12 mouse cellular contexts compared by ENCODE assay signal in the genomic region with DNA sequence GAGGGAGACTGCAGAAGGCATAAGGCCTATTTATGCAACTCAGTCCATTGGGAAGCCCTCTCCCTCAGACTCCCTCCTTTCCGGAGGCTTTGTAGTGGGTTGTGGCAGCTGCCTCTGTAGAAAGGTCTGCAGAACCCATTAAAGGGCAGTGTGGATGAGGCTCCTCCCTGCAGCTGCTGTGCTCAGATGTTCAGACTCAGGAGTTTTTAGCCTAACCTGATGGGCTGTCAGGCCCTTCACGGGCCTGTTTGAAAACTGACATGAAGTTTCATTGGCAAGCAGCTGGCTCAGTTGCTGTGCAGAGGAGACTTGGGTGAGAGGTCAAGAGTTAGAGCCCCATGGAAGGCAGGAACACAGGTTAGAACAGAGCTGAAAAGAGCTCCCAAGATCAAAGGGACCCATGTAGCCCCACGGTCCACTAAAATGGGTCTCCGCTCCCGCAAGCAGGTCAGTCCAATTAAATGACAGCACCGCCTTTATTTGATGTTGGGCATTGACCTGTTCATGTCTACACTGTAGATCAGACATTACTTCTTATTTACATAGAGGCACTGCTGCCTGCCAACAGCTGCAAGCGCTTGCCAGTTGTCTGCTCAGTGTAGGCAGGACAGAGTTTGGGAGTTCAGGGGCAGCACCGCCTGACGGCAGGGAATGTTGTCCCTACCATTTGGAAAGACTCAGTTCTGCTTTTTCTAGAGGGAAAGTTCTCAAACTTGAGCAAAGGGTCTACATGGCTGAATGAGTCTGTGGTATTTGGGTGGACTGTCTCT. TPM values are rescaled to one million over a fixed set of nuclear protein-coding genes. Genes with fewer than 3 reads are reported as not detected.
DNase-seq lines count a peak whose midpoint lies in the region; ATAC-seq lines count a peak whose summit lies in the region.
"Had no signal": no experiment of that assay in that cellular context is flagged by ENCODE, and none has a peak within 500 bp of the region (broad histone marks: within the 10 kb centered on the region; RNA-seq: fewer than 3 reads in every experiment).

No protein-coding gene starts in this region.

- intact Hi-C loops in heart, postnatal 36 days (cut with DNase I) = no loop called here

- peaks cover 10% of the 10 kb centered on the region for H3K4me1 ChIP-seq in heart, embryonic 13.5 days
- H3K4me1 ChIP-seq in neural tube, embryonic 15.5 days = no peaks in the 10 kb centered on the region
- peaks cover 7% of the 10 kb centered on the region; the same call in 1 of the 2 replicates for H3K4me1 ChIP-seq in limb, embryonic 15.5 days
- H3K4me1 ChIP-seq in forebrain, embryonic 11.5 days (replicated peaks; ENCODE audit: control insufficient read depth, insufficient read depth, low read length) = no peaks in the 10 kb centered on the region

- no peaks in the 10 kb centered on the region for H3K27me3 ChIP-seq in heart, embryonic 13.5 days (replicated peaks)
- H3K27me3 ChIP-seq in neural tube, embryonic 15.5 days (replicated peaks) = no peaks in the 10 kb centered on the region
- H3K27me3 ChIP-seq in limb, embryonic 15.5 days = no peaks in the 10 kb centered on the region
- H3K27me3 ChIP-seq in forebrain, embryonic 11.5 days (ENCODE audit: control insufficient read depth, insufficient read depth, low read length) = no peaks in the 10 kb centered on the region
- H3K27me3 ChIP-seq: stomach, embryonic 15.5 days had no signal

- H3K9ac ChIP-seq in heart, embryonic 13.5 days = no peak overlapping the region
- no peak overlapping the region for H3K9ac ChIP-seq in neural tube, embryonic 15.5 days (replicated peaks)
- H3K9ac ChIP-seq in limb, embryonic 15.5 days = no peak overlapping the region
- no peak overlapping the region for H3K9ac ChIP-seq in forebrain, embryonic 11.5 days (ENCODE audit: low read length)
- H3K9ac ChIP-seq: forebrain, postnatal 0 days; hindbrain, embryonic 14.5 days; stomach, embryonic 15.5 days had no signal

- 80% methylated on average over 9 of the region's 9 CpGs for WGBS in heart, embryonic 13.5 days
- 80% methylated on average over 9 of the region's 9 CpGs for WGBS in neural tube, embryonic 15.5 days
- WGBS in limb, embryonic 15.5 days = 57% methylated on average over 9 of the region's 9 CpGs
- WGBS in forebrain, embryonic 11.5 days = 90% methylated on average over 9 of the region's 9 CpGs

- no peak overlapping the region for H3K4me3 ChIP-seq in heart, embryonic 13.5 days
- no peak overlapping the region for H3K4me3 ChIP-seq in neural tube, embryonic 15.5 days (replicated peaks)
- no peak overlapping the region for H3K4me3 ChIP-seq in limb, embryonic 15.5 days
- no peak overlapping the region for H3K4me3 ChIP-seq in forebrain, embryonic 11.5 days (ENCODE audit: low read depth, low read length)
- H3K4me3 ChIP-seq: stomach, embryonic 15.5 days had no signal

- no peak for DNase-seq in heart, postnatal 36 days
- DNase-seq in neural tube, embryonic 10.5 days (ENCODE audit: extremely low spot score, low spot score) = peak; percentile 51
- no peak for DNase-seq in forebrain, embryonic 11.5 days (ENCODE audit: low spot score)
- no peak for DNase-seq in lung, postnatal 14 days
- DNase-seq in frontal cortex, postnatal 14 days (ENCODE audit: low spot score in 2 of 2) = no peak
- DNase-seq: forebrain, postnatal 0 days; right cerebral cortex, postnatal 14 days had no signal

- H3K36me3 ChIP-seq in heart, embryonic 13.5 days = no peaks in the 10 kb centered on the region
- no peaks in the 10 kb centered on the region for H3K36me3 ChIP-seq in neural tube, embryonic 15.5 days
- no peaks in the 10 kb centered on the region for H3K36me3 ChIP-seq in limb, embryonic 15.5 days
- H3K36me3 ChIP-seq in forebrain, embryonic 11.5 days (ENCODE audit: control insufficient read depth, insufficient read depth, low read length) = no peaks in the 10 kb centered on the region
- H3K36me3 ChIP-seq: stomach, embryonic 15.5 days had no signal

- H3K4me2 ChIP-seq in heart, embryonic 13.5 days = no peak overlapping the region
- H3K4me2 ChIP-seq in neural tube, embryonic 15.5 days = no peak overlapping the region
- H3K4me2 ChIP-seq in limb, embryonic 15.5 days = no peak overlapping the region
- H3K4me2 ChIP-seq in forebrain, embryonic 11.5 days (ENCODE audit: low read depth, low read length, severe bottlenecking) = no peak overlapping the region
- H3K4me2 ChIP-seq: hindbrain, embryonic 14.5 days; stomach, embryonic 15.5 days had no signal

- H3K27ac ChIP-seq in heart, embryonic 13.5 days (replicated peaks) = 0 out of 2 replicates have a peak overlapping the region, but pooled peaks have one; percentile 15
- no peak overlapping the region for H3K27ac ChIP-seq in neural tube, embryonic 15.5 days (replicated peaks)
- peak overlapping the region; percentile 38; the same call in 1 of the 2 replicates for H3K27ac ChIP-seq in limb, embryonic 15.5 days
- no peak overlapping the region for H3K27ac ChIP-seq in forebrain, embryonic 11.5 days (ENCODE audit: low read depth, low read length)
- H3K27ac ChIP-seq: hindbrain, embryonic 14.5 days; stomach, embryonic 15.5 days had no signal

- ATAC-seq in heart, embryonic 13.5 days (ENCODE audit: extremely low read depth, insufficient number of reproducible peaks, low FRiP score, low TSS enrichment) = no peak
- ATAC-seq in neural tube, embryonic 15.5 days (ENCODE audit: low FRiP score) = no peak
- peak; percentile 80; the same call in 1 of the 2 replicates for ATAC-seq in limb, embryonic 15.5 days (ENCODE audit: insufficient number of reproducible peaks, low FRiP score, low TSS enrichment, low read depth)
- ATAC-seq in forebrain, embryonic 11.5 days (replicated peaks; ENCODE audit: low FRiP score) = no peak
- ATAC-seq: forebrain, postnatal 0 days had no signal

- H3K9me3 ChIP-seq in heart, embryonic 13.5 days = no peaks in the 10 kb centered on the region; the same call in 1 of the 2 replicates
- H3K9me3 ChIP-seq in neural tube, embryonic 15.5 days (replicated peaks) = no peaks in the 10 kb centered on the region
- H3K9me3 ChIP-seq in limb, embryonic 15.5 days = no peaks in the 10 kb centered on the region
- no peaks in the 10 kb centered on the region for H3K9me3 ChIP-seq in forebrain, embryonic 11.5 days (ENCODE audit: control insufficient read depth, low read length)
- H3K9me3 ChIP-seq: stomach, embryonic 15.5 days had no signal

RNA-seq across cellular contexts. Expression of a gene that starts 53.8 kb away (rescaled TPM):
- polyA plus RNA-seq in heart, embryonic 13.5 days (2015; fragmentation: Nextera tagmentation; extraction: Ambion mirVana) = 23.8 and 26.0 TPM in 2 replicates
- 10 to 100 TPM; 35.1 TPM for total RNA-seq in heart, postnatal 36 days (2021)
- polyA plus RNA-seq in neural tube, embryonic 15.5 days (2015; fragmentation: Nextera tagmentation; extraction: Ambion mirVana) = 27.8 and 29.9 TPM in 2 replicates
- polyA plus RNA-seq in limb, embryonic 15.5 days (2015; fragmentation: Nextera tagmentation; extraction: Ambion mirVana) = 30.3 and 37.0 TPM in 2 replicates
- 33.5 and 36.2 TPM in 2 replicates for polyA plus RNA-seq in forebrain, embryonic 11.5 days (2014; fragmentation: Nextera tagmentation; extraction: Ambion mirVana)

Comparison
In these comparisons a context has a peak if more than half of its experiments do, and no peak if none do; other contexts are left out.
1. H3K27ac ChIP-seq: peak in heart, embryonic 13.5 days (single experiment) and limb, embryonic 15.5 days (single experiment); none in neural tube, embryonic 15.5 days (single experiment) and forebrain, embryonic 11.5 days (single experiment).